Mouse (Mus musculus): ENCODE results near the gene Slc39a13.
"Not testable (repeated sequence)": the region's sequence is repeated elsewhere in the genome, so short reads cannot be mapped to it uniquely, and the experiment has no call there.

The Slc39a13 gene

DNA sequence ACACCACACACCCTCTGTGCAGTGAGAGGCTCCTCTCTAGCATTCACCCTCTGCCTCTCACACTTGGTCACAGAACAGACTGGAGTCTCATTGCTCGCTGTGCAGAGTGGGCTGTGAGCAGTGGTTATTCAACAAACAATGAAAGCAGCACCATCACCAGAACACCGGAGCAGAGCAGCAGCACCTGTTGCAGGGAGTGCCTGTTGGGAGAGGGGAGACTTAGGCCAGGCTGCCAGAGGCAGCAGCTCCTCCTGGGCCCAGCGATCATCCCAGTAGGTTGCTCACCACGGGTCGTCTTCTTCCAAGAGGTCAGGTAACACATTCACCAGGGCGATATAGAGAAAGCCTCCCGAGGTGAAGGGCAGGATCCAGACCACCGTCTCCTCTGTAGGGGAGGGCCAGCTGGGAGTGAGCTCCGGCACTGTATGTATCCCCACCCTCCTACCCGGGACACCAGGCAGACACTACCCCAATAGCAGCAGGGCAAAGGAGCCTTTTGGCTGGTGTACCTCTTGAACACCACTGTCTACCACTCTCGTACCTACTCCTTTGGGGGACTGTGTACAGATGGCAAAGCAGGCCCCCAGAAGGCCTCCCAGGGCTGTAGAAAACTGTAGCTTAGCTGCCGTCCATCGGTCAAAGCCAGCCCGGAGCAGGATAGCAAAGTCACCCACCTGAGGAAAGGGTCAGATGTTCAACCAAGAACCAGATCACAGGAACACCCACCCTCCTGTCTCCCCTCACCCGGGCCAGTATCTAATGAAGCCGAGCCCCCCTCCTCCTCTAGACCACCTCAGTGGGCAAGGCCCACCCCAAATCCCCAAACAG is 7.2 kb downstream of the Slc39a13 start:
- DNase-seq, result no peak

DNA sequence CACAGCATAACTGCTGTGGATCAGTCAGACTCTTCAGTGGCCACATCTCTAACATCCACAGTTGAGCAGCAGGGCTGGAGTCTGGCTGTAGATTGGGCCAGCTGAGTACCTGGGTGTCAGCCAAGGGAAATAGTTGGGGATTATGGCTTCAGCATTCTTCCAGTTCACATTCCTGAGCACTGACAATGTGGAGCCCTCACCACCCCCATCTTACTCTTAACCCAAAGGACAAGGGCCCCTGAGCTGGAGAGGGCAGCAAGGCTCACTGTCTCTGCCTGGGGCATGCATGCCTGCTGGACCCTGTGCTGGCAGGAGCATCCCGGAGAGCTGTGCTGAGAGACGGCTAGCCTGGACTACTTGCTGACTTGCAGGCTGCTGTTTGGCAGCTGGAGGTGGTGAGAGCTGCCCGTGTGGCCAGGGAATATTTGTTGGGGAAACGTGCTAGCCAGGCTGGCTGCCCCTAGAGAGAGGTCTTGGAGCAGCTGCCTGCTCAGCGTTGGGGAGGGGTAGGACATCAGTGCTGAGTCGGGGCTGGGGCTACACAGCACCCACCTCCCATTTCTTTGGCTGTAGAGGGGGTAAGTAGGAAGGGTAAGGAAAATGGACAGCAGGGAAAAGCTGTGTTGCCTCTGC is 8.3 kb downstream of the Slc39a13 start:
- DNase-seq, result peak; percentile 76

DNA sequence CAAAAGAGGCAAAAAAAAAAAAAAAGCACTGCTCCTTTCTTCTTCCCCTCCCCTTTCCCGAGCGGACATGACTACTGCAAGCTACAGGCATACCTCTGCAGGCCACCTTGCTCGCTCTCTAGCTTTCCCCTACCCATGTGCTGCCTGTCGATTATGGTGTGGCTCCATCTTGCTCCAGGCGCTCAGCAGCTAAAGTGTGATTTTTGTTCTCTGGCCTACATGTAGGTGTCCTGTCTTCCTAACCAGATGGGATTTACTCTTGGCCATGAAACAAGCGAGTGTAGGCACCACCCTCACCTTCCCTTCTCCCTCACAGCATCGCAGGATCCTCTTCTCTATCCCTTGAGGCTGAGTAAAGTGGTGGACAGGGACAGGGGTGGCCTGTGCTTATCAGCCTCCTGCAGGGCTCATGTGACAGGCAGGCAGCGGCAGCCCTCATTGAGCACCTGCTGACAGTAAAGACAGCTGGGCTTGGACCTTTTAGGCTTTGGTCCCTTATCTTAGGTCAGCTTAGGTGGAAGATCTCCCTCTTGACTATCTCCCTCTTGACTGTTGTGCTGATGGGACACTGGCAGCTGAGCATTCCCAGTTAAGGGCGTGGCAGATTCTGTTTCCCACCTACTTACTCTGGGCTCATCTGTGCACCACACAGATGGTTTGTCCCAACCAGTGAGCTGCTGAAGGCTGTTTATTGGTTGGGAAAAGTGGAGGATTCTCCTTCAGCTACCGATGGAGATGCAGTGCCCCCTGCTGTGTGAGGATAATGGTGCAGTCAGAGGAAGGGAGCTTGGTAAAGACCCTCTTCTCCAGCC is 9.5 kb downstream of the Slc39a13 start:
- peak; percentile 63 for DNase-seq

DNA sequence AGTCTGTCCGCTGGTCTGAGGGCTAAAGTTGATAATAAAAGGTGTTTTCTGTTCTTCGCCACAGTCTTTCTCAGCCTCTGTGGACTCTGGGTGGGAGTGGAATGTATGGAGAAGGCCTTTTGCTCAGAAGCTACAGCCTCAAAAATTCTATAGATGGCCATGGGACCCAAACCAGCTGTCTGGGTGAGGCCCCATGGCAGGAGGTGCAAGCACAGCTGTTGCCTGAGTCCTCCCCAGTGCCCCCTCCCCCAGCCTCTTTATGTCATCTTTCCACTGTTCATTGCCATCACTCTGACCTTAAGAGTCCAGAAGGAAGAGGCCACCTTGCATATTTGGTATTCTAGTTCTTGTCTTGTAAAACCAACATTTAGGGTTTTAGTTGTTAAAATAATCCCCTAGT is 10.8 kb downstream of the Slc39a13 start:
- no peak for DNase-seq

DNA sequence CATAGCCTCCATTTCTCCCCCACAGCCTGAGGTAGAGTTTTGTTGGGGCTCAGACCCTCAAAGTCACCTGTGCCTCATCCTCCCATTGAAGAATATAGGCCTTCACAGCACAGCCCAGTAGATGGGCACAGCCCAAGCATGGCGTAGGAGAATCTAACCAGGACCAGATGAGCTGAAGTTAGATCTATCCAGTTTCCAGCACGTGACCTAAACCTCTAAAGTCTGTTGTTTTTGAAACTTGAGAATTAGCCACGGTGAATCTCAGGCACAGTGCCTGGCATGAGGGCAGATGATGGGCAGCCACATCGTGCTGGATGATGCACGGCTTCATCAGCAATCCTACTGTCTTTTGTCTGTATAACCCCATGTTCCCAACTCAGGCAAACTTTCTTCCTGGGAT is 11.8 kb downstream of the Slc39a13 start:
- DNase-seq, result no peak

DNA sequence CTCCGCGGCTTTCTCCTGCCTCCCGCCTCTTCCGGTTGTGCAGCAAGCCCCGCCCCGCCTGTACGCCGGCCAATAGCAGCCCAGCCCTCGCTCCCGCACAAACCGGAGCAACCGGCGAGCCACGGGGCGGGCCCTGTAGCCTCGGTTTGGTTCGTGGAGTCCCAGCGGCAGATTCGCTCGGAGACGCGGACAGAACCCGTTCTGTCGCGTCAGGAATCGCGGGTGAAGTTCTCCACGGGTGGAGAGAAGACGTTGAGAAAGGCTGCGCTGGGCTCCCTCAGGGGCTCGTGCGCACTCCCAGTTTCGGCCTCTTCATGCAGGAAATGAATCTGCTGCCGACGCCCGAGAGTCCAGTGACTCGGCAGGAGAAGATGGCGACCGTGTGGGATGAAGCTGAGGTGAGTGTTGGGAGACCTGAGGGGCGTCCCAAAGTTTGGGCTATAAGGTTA is 16.3 kb downstream of the Slc39a13 start, which contains the start of gene Psmc3:
Psmc3 (plus strand) TSS at position 76 of the 449 bp plus-strand sequence.
- peak; percentile 99 for DNase-seq

DNA sequence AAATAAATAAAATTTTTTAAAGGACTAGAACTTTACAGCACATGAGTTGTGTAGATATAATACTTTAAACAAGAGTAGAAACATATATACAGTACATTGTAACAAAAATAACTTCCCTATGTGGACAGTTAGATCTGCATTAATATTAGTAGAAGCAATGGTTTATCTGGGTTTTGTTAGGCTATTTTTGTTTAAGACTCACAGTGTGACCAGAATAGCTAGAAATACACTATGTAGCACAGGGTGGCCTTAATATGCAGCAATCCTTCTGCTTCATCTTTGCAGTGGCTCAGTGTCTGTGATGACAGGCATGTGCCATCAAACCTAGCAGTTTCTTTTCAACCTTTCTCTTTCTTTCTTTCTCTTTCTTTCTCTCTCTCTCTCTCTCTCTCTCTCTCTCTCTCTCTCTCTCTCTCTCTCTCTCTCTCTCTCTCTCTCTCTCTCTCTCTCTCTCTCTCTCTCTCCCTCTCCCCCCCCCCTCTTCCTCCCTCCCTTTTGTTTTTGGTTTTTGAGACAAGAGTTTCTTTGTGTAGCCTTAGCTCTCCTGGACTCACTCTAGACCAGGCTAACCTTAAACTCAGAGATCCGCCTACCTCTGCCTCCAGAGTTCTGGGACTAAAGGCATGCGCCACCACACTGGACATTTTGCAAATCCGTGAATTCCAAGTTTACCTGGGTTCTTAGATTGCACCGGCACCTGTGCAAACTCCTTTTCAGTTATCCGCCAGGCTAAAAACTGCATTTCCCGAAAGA is 16.9 kb downstream of the Slc39a13 start:
- no peak for DNase-seq

DNA sequence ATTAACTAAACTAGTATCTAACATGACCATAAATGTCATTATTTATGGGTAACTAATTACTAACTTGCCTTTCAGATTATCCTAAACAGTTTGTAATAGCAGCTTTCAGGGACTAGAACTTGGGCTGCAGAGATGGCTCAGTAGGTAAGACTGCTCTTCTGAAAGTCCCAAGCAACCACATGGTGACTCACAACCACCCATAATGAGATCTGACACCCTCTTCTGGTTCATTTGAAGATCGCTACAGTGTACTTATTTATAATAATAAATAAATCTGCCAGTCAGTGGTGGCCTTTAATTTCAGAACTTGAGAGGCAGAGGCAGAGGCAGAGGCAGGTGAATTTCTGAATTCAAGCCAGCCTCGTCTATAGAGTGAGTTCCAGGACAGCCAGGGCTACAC is 17.5 kb downstream of the Slc39a13 start:
- no peak for DNase-seq

DNA sequence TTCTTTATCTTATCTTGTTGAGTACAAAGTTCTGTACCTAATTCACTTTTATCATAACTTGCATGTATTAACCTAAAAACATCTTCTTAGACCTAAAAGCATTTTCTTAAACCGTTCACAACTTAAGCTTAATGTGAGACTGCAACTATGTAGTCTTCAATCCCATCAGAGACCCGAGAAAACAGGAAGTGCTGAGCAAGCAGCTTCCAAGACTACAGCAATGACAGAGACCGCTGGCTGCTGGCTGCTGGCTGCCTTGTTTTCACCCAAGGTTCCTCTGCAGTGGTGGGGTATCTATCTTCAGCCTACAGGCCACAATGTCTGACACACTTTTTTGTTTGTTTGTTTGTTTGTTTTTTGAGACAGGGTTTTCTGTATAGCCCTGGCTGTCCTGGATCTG is 18.3 kb downstream of the Slc39a13 start:
- no peak for DNase-seq

DNA sequence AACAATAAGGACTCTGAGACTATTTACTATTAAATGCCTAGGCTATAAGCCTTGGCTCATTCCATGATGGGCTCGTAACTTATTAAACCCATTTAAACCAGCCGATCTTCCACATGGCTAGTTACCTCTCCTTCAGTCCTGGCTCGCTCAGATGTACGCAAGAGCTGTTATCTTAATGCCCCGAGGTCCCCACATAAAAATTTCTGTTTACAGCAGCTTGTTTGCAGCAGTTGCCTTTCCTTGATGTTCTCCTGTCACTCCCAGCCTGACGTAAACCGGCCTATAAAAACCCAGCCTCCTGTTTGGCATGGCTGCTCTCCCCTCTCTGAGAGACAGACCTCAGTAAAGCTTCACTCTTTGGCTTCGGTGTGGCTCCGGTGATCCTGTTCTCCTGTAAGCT is 22.9 kb downstream of the Slc39a13 start:
- DNase-seq, result no peak

DNA sequence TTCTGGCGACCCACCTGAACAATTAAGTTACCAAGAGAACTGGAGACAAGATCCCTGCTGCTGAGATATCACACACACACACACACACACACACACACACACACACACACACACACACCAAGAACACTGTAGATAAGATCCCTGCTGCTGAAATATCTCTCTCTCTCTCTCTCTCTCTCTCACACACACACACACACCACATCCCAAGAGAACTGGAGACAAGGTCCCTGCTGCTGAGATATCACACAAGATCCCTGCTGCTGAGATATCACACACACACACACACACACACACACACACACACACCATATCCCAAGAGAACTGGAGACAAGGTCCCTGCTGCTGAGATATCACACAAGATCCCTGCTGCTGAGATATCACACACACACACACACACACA is 24.4 kb downstream of the Slc39a13 start:
- not testable (repeated sequence) for DNase-seq

DNA sequence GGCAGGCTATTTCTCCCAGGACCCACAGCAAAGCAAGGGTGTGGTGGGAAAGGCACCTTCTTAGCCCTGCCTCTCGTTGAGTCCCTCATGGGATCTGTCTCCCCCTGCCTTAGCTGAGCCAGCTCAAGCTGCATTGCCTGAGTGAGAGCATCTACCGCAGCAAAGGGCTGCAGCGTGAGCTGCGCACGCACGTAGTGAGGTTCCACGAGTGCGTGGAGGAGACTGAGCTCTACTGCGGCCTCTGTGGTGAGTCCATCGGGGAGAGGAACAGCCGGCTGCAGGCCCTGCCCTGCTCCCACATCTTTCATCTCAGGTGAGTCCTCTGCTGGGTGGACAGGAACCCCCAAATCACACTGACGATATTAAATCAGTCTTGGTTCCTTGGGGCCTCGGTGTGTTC is 25.5 kb downstream of the Slc39a13 start:
- DNase-seq, result no peak

DNA sequence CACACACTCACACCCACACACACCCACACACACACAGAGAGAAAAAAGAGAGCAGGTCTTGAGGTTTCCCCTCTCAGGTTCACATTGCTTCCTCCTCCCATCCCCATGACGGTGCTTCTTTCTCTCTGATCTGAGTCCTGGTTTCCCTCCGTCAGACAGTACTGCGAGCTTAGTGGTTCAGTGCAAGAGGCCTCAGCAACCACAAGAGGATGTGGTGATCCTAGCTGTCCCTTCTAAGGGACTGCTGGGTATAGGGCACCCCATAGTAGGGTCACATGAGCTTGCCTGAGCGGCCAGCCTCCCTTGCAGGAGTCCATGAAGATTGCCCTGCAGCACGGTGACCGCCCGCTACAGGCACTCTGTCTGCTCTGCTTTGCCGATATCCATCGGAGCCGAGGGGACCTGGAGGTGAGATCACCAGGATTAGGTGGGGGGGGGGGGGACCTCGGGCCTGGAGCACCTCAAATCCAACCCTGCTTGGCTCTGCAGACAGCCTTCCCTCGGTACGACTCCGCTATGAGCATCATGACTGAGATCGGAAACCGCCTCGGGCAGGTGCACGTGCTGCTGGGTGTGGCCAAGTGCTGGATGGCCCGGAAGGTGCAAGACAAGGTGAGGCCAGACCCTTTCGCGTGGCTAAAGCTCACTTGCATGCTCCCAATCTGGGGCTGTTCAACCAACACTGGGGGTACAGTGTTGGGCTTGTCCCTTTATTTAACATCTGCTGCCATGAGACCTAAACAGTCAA is 27.4 kb downstream of the Slc39a13 start:
- no peak for DNase-seq

DNA sequence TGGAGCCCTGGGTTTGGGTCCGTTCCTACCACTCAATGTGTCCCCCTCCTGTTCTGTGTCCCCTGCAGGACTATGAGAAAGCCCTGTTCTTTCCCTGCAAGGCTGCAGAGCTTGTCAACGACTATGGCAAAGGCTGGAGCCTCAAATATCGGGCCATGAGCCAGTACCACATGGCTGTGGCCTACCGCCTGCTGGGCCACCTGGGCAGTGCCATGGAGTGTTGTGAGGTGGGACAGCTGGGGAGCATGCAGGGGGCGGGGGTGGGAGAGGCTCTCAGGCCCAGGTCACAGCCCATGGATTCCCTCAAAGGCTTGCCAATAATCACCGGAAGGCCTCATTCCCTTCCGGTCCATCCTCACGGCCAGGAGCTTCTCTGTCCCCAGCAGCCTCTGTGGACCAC is 28.4 kb downstream of the Slc39a13 start:
- DNase-seq, result no peak

DNA sequence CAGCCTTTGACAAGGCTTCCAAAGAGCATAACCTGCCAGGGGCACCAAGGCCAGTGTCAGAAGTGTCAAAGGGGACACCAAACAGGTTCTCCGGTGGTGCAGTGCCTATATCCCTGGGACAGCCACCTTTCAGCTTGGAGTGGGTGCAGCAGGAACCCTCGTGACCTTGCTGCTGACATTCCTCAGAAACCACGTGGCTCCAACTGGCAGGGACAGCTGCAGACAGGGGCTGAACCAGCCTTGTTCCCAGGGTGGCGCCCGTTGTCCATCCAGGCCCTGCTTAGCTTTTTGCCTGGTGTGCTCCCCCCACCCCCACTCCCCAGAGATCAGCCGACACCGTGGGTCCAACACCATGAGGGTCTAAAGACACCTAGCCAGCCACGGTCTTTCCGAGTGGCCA is 34.8 kb downstream of the Slc39a13 start, which contains the start of gene Rapsn:
Rapsn (plus strand) TSS at position 236 of the 400 bp plus-strand sequence.
- peak; percentile 52 for DNase-seq

DNA sequence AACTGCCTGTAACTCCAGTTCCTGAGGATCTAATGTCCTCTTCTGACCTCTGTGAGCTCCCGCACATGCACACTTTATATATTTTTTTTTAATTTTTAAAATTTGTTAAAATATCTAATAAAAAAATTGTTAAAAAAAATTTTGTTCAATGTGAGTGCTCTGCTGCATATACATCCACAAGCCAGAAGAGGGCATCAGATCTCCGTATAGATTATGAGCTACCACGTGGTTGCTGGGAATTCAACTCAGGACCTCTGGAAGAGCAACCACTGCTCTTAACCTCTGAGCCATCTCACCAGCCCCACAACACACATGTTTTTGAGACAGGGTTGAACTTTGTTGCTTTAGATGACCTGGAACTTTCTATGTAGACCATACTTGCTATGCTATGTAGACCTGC is 37.2 kb downstream of the Slc39a13 start:
- DNase-seq, result no peak

DNA sequence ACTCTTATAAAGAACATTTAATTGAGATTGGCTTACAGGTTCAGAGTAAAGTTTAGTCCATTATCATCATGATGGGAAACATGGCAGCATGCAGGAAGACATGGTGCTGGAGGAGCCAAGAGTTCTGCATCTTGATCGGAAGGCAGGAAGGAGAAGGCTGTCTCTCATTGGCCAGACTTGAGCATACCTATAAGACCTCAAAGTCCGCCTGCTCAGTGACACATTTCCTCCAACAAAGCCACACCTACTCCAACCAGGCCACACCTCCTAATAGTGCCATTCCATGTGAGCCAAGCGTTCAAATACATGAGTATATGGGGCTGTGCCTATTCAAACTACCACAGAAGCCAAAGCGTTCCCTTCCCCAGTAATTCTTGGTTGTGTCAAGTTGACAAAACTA is 39.0 kb downstream of the Slc39a13 start:
- DNase-seq, result no peak

DNA sequence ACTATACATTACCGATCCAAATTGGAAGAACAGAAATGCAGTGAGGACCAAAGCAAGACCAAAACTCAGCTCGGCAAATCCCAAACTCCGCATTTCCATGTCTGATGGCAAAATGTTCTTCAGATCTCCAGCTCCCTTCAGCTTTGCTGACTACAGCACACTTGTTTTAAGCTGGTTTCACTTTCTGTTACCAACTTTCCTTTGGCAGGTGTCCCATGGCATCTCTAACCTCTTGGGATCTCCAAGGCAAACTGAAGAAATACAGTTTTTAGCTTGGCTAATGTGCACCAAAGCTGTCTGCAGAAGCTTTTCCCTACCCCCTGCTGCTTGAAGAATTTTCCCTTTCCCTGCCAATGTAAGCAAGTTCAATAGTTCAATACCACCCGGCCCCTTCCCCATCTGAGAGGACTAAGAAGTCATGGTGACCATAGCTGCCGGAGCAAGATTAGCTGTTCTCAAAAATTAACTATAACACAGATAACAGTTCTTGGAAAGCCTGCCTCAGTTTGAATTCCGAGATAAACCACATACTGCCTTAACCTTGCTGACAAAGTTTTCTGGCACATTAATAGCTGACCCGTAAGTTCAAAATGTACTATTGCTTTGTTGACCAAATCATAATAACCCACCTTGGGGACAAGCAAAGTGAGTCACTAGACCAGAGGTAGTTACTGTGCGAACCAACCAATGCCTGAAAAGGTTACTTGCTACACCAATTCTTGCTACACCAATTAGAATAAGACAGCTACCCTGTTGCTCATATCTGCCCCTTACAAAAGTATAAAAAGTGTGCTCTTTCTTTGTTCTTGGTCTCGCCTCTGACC is 42.6 kb downstream of the Slc39a13 start:
- DNase-seq, result peak; percentile 45

DNA sequence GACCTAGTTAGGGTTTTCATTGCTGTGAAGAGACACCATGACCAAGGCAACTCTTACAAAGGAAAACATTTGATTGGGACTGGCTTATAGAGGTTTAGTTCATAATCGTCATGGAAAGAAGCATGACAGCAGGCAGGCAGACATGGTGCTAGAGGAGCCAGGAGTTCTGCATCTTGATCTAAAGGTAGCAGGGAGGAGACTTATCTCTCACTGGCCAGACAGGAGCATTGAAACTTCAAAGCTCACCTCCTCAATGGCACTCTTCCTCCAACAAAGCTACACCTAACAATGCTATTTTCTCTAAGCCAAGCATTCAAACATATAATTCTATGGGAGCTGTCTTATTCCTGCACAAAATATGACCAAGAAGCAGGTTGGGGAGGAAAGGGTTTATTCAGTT is 43.7 kb downstream of the Slc39a13 start:
- DNase-seq, result no peak

DNA sequence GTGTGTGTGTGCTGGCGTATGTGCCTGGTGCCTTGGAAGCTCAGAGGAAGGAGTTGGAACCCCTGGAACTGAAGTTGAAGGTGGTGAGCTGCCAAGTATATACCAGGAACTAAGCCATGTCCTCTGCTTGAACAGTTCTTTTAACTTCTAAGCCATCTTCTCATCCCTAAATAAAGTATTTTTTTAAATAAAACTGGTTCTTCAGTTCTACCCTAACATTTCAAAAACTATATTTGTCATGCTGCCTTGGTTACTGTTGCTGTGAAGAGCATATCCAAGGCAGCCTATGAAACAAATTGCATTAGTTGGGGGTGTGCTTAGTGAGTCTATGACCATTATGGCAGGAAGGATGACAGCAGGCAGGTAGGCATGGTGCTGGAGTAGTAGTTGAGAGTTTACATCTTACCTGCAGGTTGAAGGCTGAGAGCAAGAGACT is 45.1 kb downstream of the Slc39a13 start:
- no peak for DNase-seq

DNA sequence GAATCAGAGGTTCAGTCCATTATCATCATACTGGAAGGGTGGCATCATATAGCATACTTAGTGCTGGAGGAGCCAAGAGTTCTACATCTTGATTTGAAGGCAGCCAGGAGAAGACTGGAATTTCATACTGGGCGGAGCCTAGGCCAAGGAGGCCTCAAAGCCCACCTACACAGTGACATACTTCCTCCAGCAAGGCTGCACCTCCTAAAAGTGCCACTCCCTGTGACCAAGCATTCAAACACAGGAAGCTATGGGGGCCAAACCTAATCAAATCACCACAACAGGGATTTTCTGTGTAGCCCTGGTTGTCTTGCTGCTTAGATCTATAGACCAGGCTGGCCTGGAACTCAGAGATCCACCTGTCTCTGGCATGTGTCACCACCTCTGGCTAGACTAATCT is 46.3 kb downstream of the Slc39a13 start:
- DNase-seq, result no peak
